Mouse (Mus musculus): ENCODE data around the gene Trex1. TPM values are rescaled to one million over a fixed set of nuclear protein-coding genes. Genes with fewer than 3 reads are reported as not detected.
A peak's percentile ranks its signal among the peaks of the same experiment; 100 is the strongest.

The Trex1 gene
- polyA plus RNA-seq, 1 experiment from 2014 or later, result 13.3 TPM

GRCm38 (mm10) chr9:109038086-109038895 lies 21.2 kb downstream of the Trex1 start, which contains the start of gene Shisa5:
Shisa5 (plus strand) TSS chr9:109038565.
- H3K4me2 ChIP-seq (replicated peaks; ENCODE audit: low read depth, low read length), result peak within 1 kb of the TSS; percentile 81
- peak within 1 kb of the TSS; percentile 50 for H3K4me3 ChIP-seq (ENCODE audit: low read length)
- H3K9me3 ChIP-seq (ENCODE audit: control insufficient read depth, low read length), result no peaks in the 10 kb centered on the region
- H3K4me1 ChIP-seq (ENCODE audit: control insufficient read depth, insufficient read depth, low read length), result peaks cover 18% of the 10 kb centered on the region; the same call in 1 of the 2 replicates
- under 1% methylated on average over 38 of the region's 40 CpGs for WGBS
- H3K27me3 ChIP-seq (ENCODE audit: control insufficient read depth, insufficient read depth, low read length), result no peaks in the 10 kb centered on the region
- peak within 1 kb of the TSS; percentile 48; the same call in 1 of the 2 replicates for H3K27ac ChIP-seq (ENCODE audit: low read depth, low read length)
- peak within 1 kb of the TSS; percentile 60 for H3K9ac ChIP-seq (ENCODE audit: low read depth, low read length)
- H3K36me3 ChIP-seq (ENCODE audit: control insufficient read depth, insufficient read depth, low read length), result no peaks in the 10 kb centered on the region
- ATAC-seq (ENCODE audit: low FRiP score, low TSS enrichment), result peak; percentile 86

- Histone ChIP-seq H3K27me3 (ENCODE audit: control insufficient read depth, insufficient read depth, low read length) (no peaks in the 10 kb centered on the region), H3K9me3 (ENCODE audit: control insufficient read depth, low read length) (no peaks in the 10 kb centered on the region), H3K27ac (ENCODE audit: low read depth, low read length) (no peak overlapping the region), H3K4me1 (ENCODE audit: control insufficient read depth, insufficient read depth, low read length) (no peaks in the 10 kb centered on the region), H3K36me3 (ENCODE audit: control insufficient read depth, insufficient read depth, low read length) (peaks cover 3% of the 10 kb centered on the region; the same call in 1 of the 2 replicates), H3K9ac (ENCODE audit: low read depth, low read length) (no peak overlapping the region), H3K4me3 (ENCODE audit: low read length) (no peak overlapping the region), H3K4me2 (replicated peaks; ENCODE audit: low read depth, low read length) (no peak overlapping the region)
- WGBS, result 80% methylated on average over 6 of the region's 6 CpGs
- ATAC-seq (ENCODE audit: low FRiP score, low TSS enrichment), result no peak
These were observed 27.1 kb downstream of the Trex1 start for GRCm38 (mm10) chr9:109032435-109032834.

- H3K9ac ChIP-seq (ENCODE audit: low read depth, low read length), result no peak overlapping the region
- ATAC-seq (ENCODE audit: low FRiP score, low TSS enrichment), result no peak
- no peaks in the 10 kb centered on the region for H3K27me3 ChIP-seq (ENCODE audit: control insufficient read depth, insufficient read depth, low read length)
- H3K4me2 ChIP-seq (replicated peaks; ENCODE audit: low read depth, low read length), result no peak overlapping the region
- H3K36me3 ChIP-seq (ENCODE audit: control insufficient read depth, insufficient read depth, low read length), result peaks cover 3% of the 10 kb centered on the region; the same call in 1 of the 2 replicates
- H3K27ac ChIP-seq (ENCODE audit: low read depth, low read length), result no peak overlapping the region
- no peaks in the 10 kb centered on the region for H3K9me3 ChIP-seq (ENCODE audit: control insufficient read depth, low read length)
- no peak overlapping the region for H3K4me3 ChIP-seq (ENCODE audit: low read length)
- no peaks in the 10 kb centered on the region for H3K4me1 ChIP-seq (ENCODE audit: control insufficient read depth, insufficient read depth, low read length)
- WGBS, result 79% methylated on average over 8 of the region's 8 CpGs
These were observed 27.8 kb downstream of the Trex1 start for GRCm38 (mm10) chr9:109031686-109032085.

- H3K9ac ChIP-seq (ENCODE audit: low read depth, low read length), result no peak overlapping the region
- no peak overlapping the region for H3K4me2 ChIP-seq (replicated peaks; ENCODE audit: low read depth, low read length)
- H3K4me3 ChIP-seq (ENCODE audit: low read length), result no peak overlapping the region
- H3K36me3 ChIP-seq (ENCODE audit: control insufficient read depth, insufficient read depth, low read length), result peaks cover 3% of the 10 kb centered on the region; the same call in 1 of the 2 replicates
- WGBS, result 93% methylated on average over 7 of the region's 7 CpGs
- H3K9me3 ChIP-seq (ENCODE audit: control insufficient read depth, low read length), result no peaks in the 10 kb centered on the region
- H3K27ac ChIP-seq (ENCODE audit: low read depth, low read length), result no peak overlapping the region
- ATAC-seq (ENCODE audit: low FRiP score, low TSS enrichment), result no peak
- no peaks in the 10 kb centered on the region for H3K4me1 ChIP-seq (ENCODE audit: control insufficient read depth, insufficient read depth, low read length)
- no peaks in the 10 kb centered on the region for H3K27me3 ChIP-seq (ENCODE audit: control insufficient read depth, insufficient read depth, low read length)
These were observed 28.5 kb downstream of the Trex1 start for GRCm38 (mm10) chr9:109031001-109031400.

GRCm38 (mm10) chr9:109030312-109030711 lies 29.2 kb downstream of the Trex1 start:
- Histone ChIP-seq H3K36me3 (ENCODE audit: control insufficient read depth, insufficient read depth, low read length) (peaks cover 3% of the 10 kb centered on the region; the same call in 1 of the 2 replicates), H3K27me3 (ENCODE audit: control insufficient read depth, insufficient read depth, low read length) (no peaks in the 10 kb centered on the region), H3K9me3 (ENCODE audit: control insufficient read depth, low read length) (no peaks in the 10 kb centered on the region), H3K4me2 (replicated peaks; ENCODE audit: low read depth, low read length) (no peak overlapping the region), H3K9ac (ENCODE audit: low read depth, low read length) (no peak overlapping the region), H3K27ac (ENCODE audit: low read depth, low read length) (no peak overlapping the region), H3K4me1 (ENCODE audit: control insufficient read depth, insufficient read depth, low read length) (no peaks in the 10 kb centered on the region), H3K4me3 (ENCODE audit: low read length) (no peak overlapping the region)
- 69% methylated on average over 3 of the region's 3 CpGs for WGBS
- no peak for ATAC-seq (ENCODE audit: low FRiP score, low TSS enrichment)

- no peaks in the 10 kb centered on the region for H3K27me3 ChIP-seq (ENCODE audit: control insufficient read depth, insufficient read depth, low read length)
- no peak overlapping the region for H3K4me3 ChIP-seq (ENCODE audit: low read length)
- no peaks in the 10 kb centered on the region for H3K4me1 ChIP-seq (ENCODE audit: control insufficient read depth, insufficient read depth, low read length)
- no peak for ATAC-seq (ENCODE audit: low FRiP score, low TSS enrichment)
- H3K36me3 ChIP-seq (ENCODE audit: control insufficient read depth, insufficient read depth, low read length), result peaks cover 3% of the 10 kb centered on the region; the same call in 1 of the 2 replicates
- H3K9me3 ChIP-seq (ENCODE audit: control insufficient read depth, low read length), result no peaks in the 10 kb centered on the region
- no peak overlapping the region for H3K27ac ChIP-seq (ENCODE audit: low read depth, low read length)
- no peak overlapping the region for H3K4me2 ChIP-seq (replicated peaks; ENCODE audit: low read depth, low read length)
- H3K9ac ChIP-seq (ENCODE audit: low read depth, low read length), result no peak overlapping the region
- 73% methylated on average over 5 of the region's 5 CpGs for WGBS
These were observed 30.6 kb downstream of the Trex1 start for GRCm38 (mm10) chr9:109028919-109029318.

- H3K9ac ChIP-seq (ENCODE audit: low read depth, low read length), result no peak overlapping the region
- H3K36me3 ChIP-seq (ENCODE audit: control insufficient read depth, insufficient read depth, low read length), result peaks cover 3% of the 10 kb centered on the region; the same call in 1 of the 2 replicates
- H3K4me1 ChIP-seq (ENCODE audit: control insufficient read depth, insufficient read depth, low read length), result no peaks in the 10 kb centered on the region
- H3K4me3 ChIP-seq (ENCODE audit: low read length), result no peak overlapping the region
- no peaks in the 10 kb centered on the region for H3K9me3 ChIP-seq (ENCODE audit: control insufficient read depth, low read length)
- no peak overlapping the region for H3K27ac ChIP-seq (ENCODE audit: low read depth, low read length)
- no peaks in the 10 kb centered on the region for H3K27me3 ChIP-seq (ENCODE audit: control insufficient read depth, insufficient read depth, low read length)
- WGBS, result 61% methylated on average over 3 of the region's 3 CpGs
- no peak overlapping the region for H3K4me2 ChIP-seq (replicated peaks; ENCODE audit: low read depth, low read length)
- no peak for ATAC-seq (ENCODE audit: low FRiP score, low TSS enrichment)
These were observed 31.1 kb downstream of the Trex1 start for GRCm38 (mm10) chr9:109028421-109028820.

- no peak for ATAC-seq (ENCODE audit: low FRiP score, low TSS enrichment)
- H3K4me1 ChIP-seq (ENCODE audit: control insufficient read depth, insufficient read depth, low read length), result no peaks in the 10 kb centered on the region
These were observed 32.0 kb downstream of the Trex1 start for GRCm38 (mm10) chr9:109027521-109027920.

More at GRCm38 (mm10) chr9:109027521-109027920, 32.0 kb downstream of the Trex1 start:
- Histone ChIP-seq H3K4me3 (ENCODE audit: low read length) (no peak overlapping the region), H3K9me3 (ENCODE audit: control insufficient read depth, low read length) (no peaks in the 10 kb centered on the region), H3K9ac (ENCODE audit: low read depth, low read length) (no peak overlapping the region), H3K36me3 (ENCODE audit: control insufficient read depth, insufficient read depth, low read length) (peaks cover 3% of the 10 kb centered on the region; the same call in 1 of the 2 replicates), H3K27me3 (ENCODE audit: control insufficient read depth, insufficient read depth, low read length) (no peaks in the 10 kb centered on the region), H3K4me2 (replicated peaks; ENCODE audit: low read depth, low read length) (no peak overlapping the region), H3K27ac (ENCODE audit: low read depth, low read length) (no peak overlapping the region)
- WGBS, result 78% methylated on average over 8 of the region's 8 CpGs

Measured in kidney, embryonic 14.5 days (tissue).